Mouse (Mus musculus) ovary, adult 18-20 months (tissue): ENCODE results near the gene Sgms1.

Experiments used
- DNase-seq: peaks from one replicate; pipeline ENCODE4 v3.0.0; 2022; ENCODE audit warnings: low spot score, mixed read lengths

Sgms1 gene

GRCm38 (mm10) chr19:32356166-32356565 is 33.3 kb downstream of the Sgms1 start:
- peak; percentile 37 for DNase-seq

- DNase-seq, result no peak
Observed at GRCm38 (mm10) chr19:32353447-32353846, 36.1 kb downstream of the Sgms1 start.

GRCm38 (mm10) chr19:32348955-32349654 is 40.4 kb downstream of the Sgms1 start:
- peak; percentile 72 for DNase-seq

- DNase-seq, result no peak
Observed at GRCm38 (mm10) chr19:32347491-32347890, 42.0 kb downstream of the Sgms1 start.

- DNase-seq, result no peak
Observed at GRCm38 (mm10) chr19:32346624-32347341, 42.7 kb downstream of the Sgms1 start.

GRCm38 (mm10) chr19:32346176-32346575 is 43.3 kb downstream of the Sgms1 start:
- DNase-seq, result peak; percentile 72

GRCm38 (mm10) chr19:32345181-32345745 is 44.3 kb downstream of the Sgms1 start:
- DNase-seq, result no peak

GRCm38 (mm10) chr19:32344738-32345121 is 44.8 kb downstream of the Sgms1 start:
- no peak for DNase-seq

- DNase-seq, result no peak
Observed at GRCm38 (mm10) chr19:32343937-32344737, 45.4 kb downstream of the Sgms1 start.

GRCm38 (mm10) chr19:32342436-32342835 is 47.1 kb downstream of the Sgms1 start:
- DNase-seq, result peak; percentile 74

GRCm38 (mm10) chr19:32341091-32341490 is 48.4 kb downstream of the Sgms1 start:
- no peak for DNase-seq

GRCm38 (mm10) chr19:32340168-32340567 is 49.3 kb downstream of the Sgms1 start:
- no peak for DNase-seq

GRCm38 (mm10) chr19:32337708-32338107 is 51.8 kb downstream of the Sgms1 start:
- no peak for DNase-seq

- no peak for DNase-seq
Observed at GRCm38 (mm10) chr19:32334751-32335150, 54.8 kb downstream of the Sgms1 start.

- no peak for DNase-seq
Observed at GRCm38 (mm10) chr19:32333544-32333943, 56.0 kb downstream of the Sgms1 start.

GRCm38 (mm10) chr19:32332779-32333460 is 56.6 kb downstream of the Sgms1 start:
- DNase-seq, result no peak

- DNase-seq, result no peak
Observed at GRCm38 (mm10) chr19:32330231-32330630, 59.3 kb downstream of the Sgms1 start.

GRCm38 (mm10) chr19:32329511-32329910 is 60.0 kb downstream of the Sgms1 start:
- no peak for DNase-seq

GRCm38 (mm10) chr19:32328089-32328828 is 61.3 kb downstream of the Sgms1 start:
- no peak for DNase-seq

- DNase-seq, result no peak
Observed at GRCm38 (mm10) chr19:32326621-32327021, 62.9 kb downstream of the Sgms1 start.

GRCm38 (mm10) chr19:32326156-32326555 is 63.4 kb downstream of the Sgms1 start:
- no peak for DNase-seq
